Mouse (Mus musculus) neural tube, embryonic 11.5 days (tissue): ENCODE results near the gene Mid1. TPM values are rescaled to one million over a fixed set of nuclear protein-coding genes. Genes with fewer than 3 reads are reported as not detected.
"Not testable (repeated sequence)": the region's sequence is repeated elsewhere in the genome, so short reads cannot be mapped to it uniquely, and the experiment has no call there.

Experiments
- ATAC-seq: fragments of 200-750 bp; cut with Nextera tagmentation; 2 replicates; pipeline ENCODE4 v1.8.0; 2017; ENCODE audit warnings: moderate number of reproducible peaks, mild to moderate bottlenecking, moderate TSS enrichment, moderate library complexity; ENCODE audit not compliant: insufficient read depth, low FRiP score, low TSS enrichment
- DNase-seq: peaks from one replicate; pipeline ENCODE4 v3.0.0-alpha.2; 2015; ENCODE audit warnings: low spot score
- H3K27ac ChIP-seq: fragments of 300-500 bp; sonication (generic); 2 replicates; pipeline ENCODE4 v1.5.1; 2014; ENCODE audit warnings: low read depth, mild to moderate bottlenecking, low read length
- H3K27me3 ChIP-seq: fragments of 300-500 bp; sonication (generic); 2 replicates; pipeline ENCODE4 v1.6.1; 2014; ENCODE audit warnings: mild to moderate bottlenecking, low read length, mixed read lengths; ENCODE audit not compliant: control insufficient read depth, insufficient read depth
- H3K36me3 ChIP-seq: fragments of 300-500 bp; sonication (generic); 2 replicates; pipeline ENCODE4 v1.6.1; 2014; ENCODE audit warnings: mild to moderate bottlenecking, low read length, moderate library complexity, mixed read lengths; ENCODE audit not compliant: control insufficient read depth, insufficient read depth
- H3K4me1 ChIP-seq: fragments of 300-500 bp; sonication (generic); 2 replicates; pipeline ENCODE4 v1.6.1; 2014; ENCODE audit warnings: low read length, mixed read lengths; ENCODE audit not compliant: control insufficient read depth, insufficient read depth
- H3K4me2 ChIP-seq: fragments of 300-500 bp; sonication (generic); 2 replicates; pipeline ENCODE4 v1.6.1; 2014; ENCODE audit warnings: low read depth, mild to moderate bottlenecking, moderate library complexity
- H3K4me3 ChIP-seq: fragments of 300-500 bp; sonication (generic); 2 replicates; pipeline ENCODE4 v1.5.1; 2014; ENCODE audit warnings: low read depth, low read length
- H3K9ac ChIP-seq: fragments of 300-500 bp; sonication (generic); 2 replicates; pipeline ENCODE4 v1.6.1; 2014; ENCODE audit warnings: mild to moderate bottlenecking, low read length
- H3K9me3 ChIP-seq: fragments of 300-500 bp; sonication (generic); 2 replicates; pipeline ENCODE4 v1.6.1; 2016; ENCODE audit warnings: low read length; ENCODE audit not compliant: control insufficient read depth
- WGBS: fragments of 180-500 bp; shearing (Covaris S2); extraction: QIAGEN DNeasy Blood & Tissue Kit; methylation state at CpG from one replicate; pipeline ENCODE4 v1.1.7; 2014; 5-methylcytosine and 5-hydroxymethylcytosine counted together
- polyA plus RNA-seq: library from polyadenylated mRNA; unstranded; fragments of >200 nt; fragmentation: Nextera tagmentation; extraction: Ambion mirVana; gene quantifications from 2 replicates; pipeline ENCODE4 v1.2.1, GENCODE M21; 2014

The Mid1 gene
- polyA plus RNA-seq, 1 experiment from 2014 or later, result 9.9 TPM

- H3K27ac ChIP-seq, result peak overlapping the region; percentile 66; the same call in 1 of the 2 replicates
- peaks cover 27% of the 10 kb centered on the region for H3K9me3 ChIP-seq
- peak overlapping the region; percentile 55 for H3K4me3 ChIP-seq
- ATAC-seq (peak; percentile 97), DNase-seq (peak; percentile 95)
- H3K4me1 ChIP-seq, H3K27me3 ChIP-seq, H3K4me2 ChIP-seq: not testable (repeated sequence)
- peaks cover 11% of the 10 kb centered on the region for H3K36me3 ChIP-seq
- peak overlapping the region; percentile 75 for H3K9ac ChIP-seq
- WGBS, result 57% methylated on average over 24 of the region's 25 CpGs
These were observed 324.8 kb downstream of the Mid1 start for GRCm38 (mm10) chrX:170009801-170010221.

GRCm38 (mm10) chrX:170010581-170011528 is 325.9 kb downstream of the Mid1 start:
- peaks cover 27% of the 10 kb centered on the region for H3K9me3 ChIP-seq
- WGBS, result 84% methylated on average over 97 of the region's 97 CpGs

GRCm38 (mm10) chrX:170011529-170011879 is 326.5 kb downstream of the Mid1 start:
- not testable (repeated sequence) for H3K4me1 ChIP-seq, H3K4me2 ChIP-seq, H3K9ac ChIP-seq, ATAC-seq, H3K4me3 ChIP-seq, DNase-seq, H3K27ac ChIP-seq, H3K27me3 ChIP-seq
- H3K9me3 ChIP-seq, result peaks cover 27% of the 10 kb centered on the region
- H3K36me3 ChIP-seq, result peaks cover 11% of the 10 kb centered on the region
- 89% methylated on average over 1 of the region's 10 CpGs for WGBS

More at GRCm38 (mm10) chrX:170010581-170011528, 325.9 kb downstream of the Mid1 start:
- H3K9ac ChIP-seq, H3K27ac ChIP-seq, H3K4me1 ChIP-seq, H3K27me3 ChIP-seq: not testable (repeated sequence)
- ATAC-seq (peak; percentile 24), DNase-seq (peak; percentile 42)
- H3K36me3 ChIP-seq, result peaks cover 11% of the 10 kb centered on the region
- peak overlapping the region; percentile 26; the same call in 1 of the 2 replicates for H3K4me2 ChIP-seq
- H3K4me3 ChIP-seq, result peak overlapping the region; percentile 6

- not testable (repeated sequence) for H3K9ac ChIP-seq, H3K4me1 ChIP-seq, DNase-seq, H3K4me3 ChIP-seq, ATAC-seq, H3K27ac ChIP-seq, H3K27me3 ChIP-seq, H3K4me2 ChIP-seq
- peaks cover 23% of the 10 kb centered on the region for H3K9me3 ChIP-seq
- H3K36me3 ChIP-seq, result peaks cover 14% of the 10 kb centered on the region
- 100% methylated on average over 2 of the region's 13 CpGs for WGBS
These were observed 328.4 kb downstream of the Mid1 start for GRCm38 (mm10) chrX:170013421-170013820.

GRCm38 (mm10) chrX:170014038-170014437 is 329.0 kb downstream of the Mid1 start:
- not testable (repeated sequence) for H3K27me3 ChIP-seq

GRCm38 (mm10) chrX:170015883-170016282 is 330.9 kb downstream of the Mid1 start:
- not testable (repeated sequence) for ATAC-seq, H3K27ac ChIP-seq, DNase-seq, H3K27me3 ChIP-seq, H3K9ac ChIP-seq, H3K4me1 ChIP-seq, H3K4me3 ChIP-seq, H3K4me2 ChIP-seq
- WGBS, result 86% methylated on average over 11 of the region's 12 CpGs
- peaks cover 23% of the 10 kb centered on the region for H3K9me3 ChIP-seq
- H3K36me3 ChIP-seq, result peaks cover 19% of the 10 kb centered on the region

More at GRCm38 (mm10) chrX:170014038-170014437, 329.0 kb downstream of the Mid1 start:
- WGBS, result 85% methylated on average over 3 of the region's 13 CpGs
- not testable (repeated sequence) for H3K4me2 ChIP-seq, H3K4me1 ChIP-seq, DNase-seq, H3K4me3 ChIP-seq, H3K27ac ChIP-seq, ATAC-seq, H3K9ac ChIP-seq
- peaks cover 27% of the 10 kb centered on the region for H3K9me3 ChIP-seq
- peaks cover 20% of the 10 kb centered on the region for H3K36me3 ChIP-seq

GRCm38 (mm10) chrX:170017333-170018245 is 332.6 kb downstream of the Mid1 start:
- peaks cover 16% of the 10 kb centered on the region for H3K36me3 ChIP-seq
- H3K9ac ChIP-seq, H3K4me3 ChIP-seq, H3K27ac ChIP-seq, H3K4me2 ChIP-seq, H3K4me1 ChIP-seq, H3K27me3 ChIP-seq: not testable (repeated sequence)
- DNase-seq, result peak; percentile 83
- WGBS, result 49% methylated on average over 27 of the region's 27 CpGs
- peak; percentile 89 for ATAC-seq
- H3K9me3 ChIP-seq, result peaks cover 20% of the 10 kb centered on the region

GRCm38 (mm10) chrX:170018571-170019218 is 333.7 kb downstream of the Mid1 start:
- H3K36me3 ChIP-seq, result peaks cover 16% of the 10 kb centered on the region
- DNase-seq (peak; percentile 47), ATAC-seq (peak; percentile 78)
- H3K4me3 ChIP-seq, H3K4me2 ChIP-seq, H3K27me3 ChIP-seq, H3K4me1 ChIP-seq, H3K9ac ChIP-seq, H3K27ac ChIP-seq: not testable (repeated sequence)
- WGBS, result 86% methylated on average over 66 of the region's 66 CpGs
- peaks cover 20% of the 10 kb centered on the region for H3K9me3 ChIP-seq
